Mouse (Mus musculus) liver, embryonic 14.5 days (tissue): ENCODE measurements around the gene Pknox2. TPM values are rescaled to one million over a fixed set of nuclear protein-coding genes. Genes with fewer than 3 reads are reported as not detected.

Source experiments
- ATAC-seq: fragments of 200-750 bp; cut with Nextera tagmentation; 2 replicates; pipeline ENCODE4 v1.8.0; 2017; ENCODE audit warnings: moderate number of reproducible peaks, mild to moderate bottlenecking, moderate library complexity; ENCODE audit not compliant: insufficient read depth
- DNase-seq, 3 experiments: peaks; one replicate each; pipeline ENCODE4 v3.0.0-alpha.2; 2012 to 2013; ENCODE audit warnings: low read depth in 3 of 3, low spot score in 3 of 3
- H3K27ac ChIP-seq: fragments of 300-500 bp; sonication (generic); 2 replicates; pipeline ENCODE4 v1.5.1; 2014; ENCODE audit warnings: moderate library complexity, mild to moderate bottlenecking, control low read depth, inconsistent platforms
- H3K27me3 ChIP-seq: fragments of 300-500 bp; sonication (generic); 2 replicates; pipeline ENCODE4 v1.6.1; 2014; ENCODE audit warnings: mild to moderate bottlenecking, low read length, moderate library complexity; ENCODE audit not compliant: control insufficient read depth, insufficient read depth
- H3K36me3 ChIP-seq: fragments of 300-500 bp; sonication (generic); replicated peaks from 2 replicates; pipeline ENCODE4 v1.6.1; 2014; ENCODE audit warnings: low read depth; ENCODE audit not compliant: control insufficient read depth, insufficient read depth
- H3K4me1 ChIP-seq, 2 experiments: fragments of 200-500 bp in 1 of 2; fragments of 300-500 bp in 1 of 2; sonication (generic) in 1 of 2; replicated peaks; 2 replicates each; pipeline ENCODE4 v1.6.1; 2012 to 2014; ENCODE audit warnings: antibody characterized with exemption in 1 of 2, inconsistent platforms in 1 of 2, low read length in 1 of 2; ENCODE audit not compliant: control insufficient read depth in 2 of 2, insufficient read depth in 2 of 2
- H3K4me2 ChIP-seq: fragments of 300-500 bp; sonication (generic); 2 replicates; pipeline ENCODE4 v1.6.1; 2014; ENCODE audit warnings: low read depth, mild to moderate bottlenecking, control low read depth, moderate library complexity
- H3K4me3 ChIP-seq, 2 experiments: fragments of 200-500 bp in 1 of 2; fragments of 300-500 bp in 1 of 2; sonication (generic) in 1 of 2; 2 replicates each; pipeline ENCODE4 v1.5.1; 2012 to 2014; ENCODE audit warnings: low read depth in 2 of 2, low read length in 2 of 2, mild to moderate bottlenecking in 2 of 2, control low read depth in 1 of 2, inconsistent platforms in 1 of 2, moderate library complexity in 1 of 2; ENCODE audit not compliant: insufficient read depth in 1 of 2
- H3K9ac ChIP-seq: fragments of 300-500 bp; sonication (generic); replicated peaks from 2 replicates; pipeline ENCODE4 v1.6.1; 2014; ENCODE audit warnings: mild to moderate bottlenecking, control low read depth, moderate library complexity
- H3K9me3 ChIP-seq: fragments of 300-500 bp; sonication (generic); 2 replicates; pipeline ENCODE4 v1.6.1; 2016; ENCODE audit warnings: low read length, mixed read lengths; ENCODE audit not compliant: control insufficient read depth
- CTCF ChIP-seq: IDR thresholded peaks from 2 replicates; pipeline ENCODE4 v1.5.1; 2016; ENCODE audit warnings: antibody characterized with exemption, low read depth, control low read depth
- EP300 ChIP-seq: IDR thresholded peaks from 2 replicates; pipeline ENCODE4 v1.6.1; 2016; ENCODE audit warnings: antibody characterized with exemption, low read depth
- WGBS: fragments of 180-500 bp; shearing (Covaris S2); extraction: QIAGEN DNeasy Blood & Tissue Kit; methylation state at CpG from one replicate; pipeline ENCODE4 v1.1.7; 2014; ENCODE audit not compliant: insufficient replicate concordance; 5-methylcytosine and 5-hydroxymethylcytosine counted together
- polyA plus RNA-seq, 2 experiments: library from polyadenylated mRNA; depleted of rRNA in 1 of 2; stranded (reverse) in 1 of 2; unstranded in 1 of 2; fragments of >200 nt; fragmentation: Nextera tagmentation in 1 of 2; extraction: Ambion mirVana in 1 of 2; gene quantifications; 2 replicates each; pipeline versions ENCODE4 v1.2.1 to v1.2.3; 2012 to 2014

Gene Pknox2
- polyA plus RNA-seq, 2 experiments, result 0.08 to 0.18 TPM

GRCm38 (mm10) chr9:36976596-36977362, 170.4 kb downstream of the Pknox2 start:
- ATAC-seq (no peak), DNase-seq (no peak)
- no peak for TF ChIP-seq EP300
- TF ChIP-seq CTCF, result peak; percentile 23; the same call in 1 of the 2 replicates
- Histone ChIP-seq H3K4me3 (no peak overlapping the region), H3K9ac (no peak overlapping the region), H3K36me3 (no peaks in the 10 kb centered on the region), H3K4me2 (no peak overlapping the region), H3K9me3 (no peaks in the 10 kb centered on the region), H3K4me1 (no peaks in the 10 kb centered on the region), H3K27me3 (no peaks in the 10 kb centered on the region), H3K27ac (no peak overlapping the region)
- 29% methylated on average over 11 of the region's 11 CpGs for WGBS

- Histone ChIP-seq H3K27ac (no peak overlapping the region), H3K4me3 (no peak overlapping the region), H3K27me3 (no peaks in the 10 kb centered on the region), H3K36me3 (no peaks in the 10 kb centered on the region), H3K4me1 (no peaks in the 10 kb centered on the region; a peak in 1 of 4 replicates), H3K4me2 (no peak overlapping the region), H3K9me3 (no peaks in the 10 kb centered on the region), H3K9ac (no peak overlapping the region)
- 50% methylated on average over 11 of the region's 11 CpGs for WGBS
- no peak for ATAC-seq
- no peak for DNase-seq
- TF ChIP-seq CTCF (no peak), EP300 (no peak)
Observed at GRCm38 (mm10) chr9:36973486-36974227, 173.6 kb downstream of the Pknox2 start.

- TF ChIP-seq CTCF, result no peak
- no peak for TF ChIP-seq EP300
- no peak for DNase-seq
- ATAC-seq, result no peak
- no peaks in the 10 kb centered on the region; a peak in 1 of 4 replicates for H3K4me1 ChIP-seq
- no peak overlapping the region for H3K4me2 ChIP-seq
- H3K9ac ChIP-seq, result no peak overlapping the region
- no peaks in the 10 kb centered on the region for H3K27me3 ChIP-seq
- H3K36me3 ChIP-seq, result no peaks in the 10 kb centered on the region
- H3K27ac ChIP-seq, result no peak overlapping the region
- 38% methylated on average over 3 of the region's 3 CpGs for WGBS
- H3K4me3 ChIP-seq, result no peak overlapping the region
- no peaks in the 10 kb centered on the region for H3K9me3 ChIP-seq
Observed at GRCm38 (mm10) chr9:36972089-36972488, 175.1 kb downstream of the Pknox2 start.

- Histone ChIP-seq H3K4me2 (no peak overlapping the region), H3K9ac (no peak overlapping the region), H3K9me3 (no peaks in the 10 kb centered on the region), H3K4me1 (no peaks in the 10 kb centered on the region; a peak in 1 of 4 replicates), H3K36me3 (no peaks in the 10 kb centered on the region), H3K27ac (no peak overlapping the region), H3K27me3 (no peaks in the 10 kb centered on the region), H3K4me3 (no peak overlapping the region)
- 23% methylated on average over 3 of the region's 3 CpGs for WGBS
- no peak for ATAC-seq
- TF ChIP-seq CTCF, result no peak
- no peak for TF ChIP-seq EP300
- DNase-seq, result no peak
Observed at GRCm38 (mm10) chr9:36971066-36971465, 176.1 kb downstream of the Pknox2 start.

GRCm38 (mm10) chr9:36970651-36971050, 176.6 kb downstream of the Pknox2 start:
- Histone ChIP-seq H3K27me3 (no peaks in the 10 kb centered on the region), H3K36me3 (no peaks in the 10 kb centered on the region), H3K4me2 (no peak overlapping the region), H3K4me3 (no peak overlapping the region), H3K4me1 (no peaks in the 10 kb centered on the region; a peak in 1 of 4 replicates), H3K27ac (no peak overlapping the region), H3K9ac (no peak overlapping the region), H3K9me3 (no peaks in the 10 kb centered on the region)
- peak in 2 of 3 experiments; percentile 19 to 22 for DNase-seq
- ATAC-seq, result no peak
- TF ChIP-seq EP300 (no peak), CTCF (peak; percentile 75)
- WGBS, result 1% methylated on average over 5 of the region's 5 CpGs
